Mouse (Mus musculus) cerebellum, postnatal 25 days (tissue): Measurements from ENCODE around the gene Plk1.

ENCODE experiments used
- DNase-seq, 2 experiments: peaks; one replicate each; pipeline ENCODE4 v3.0.0; 2021; ENCODE audit warnings: mixed read lengths in 2 of 2

Gene Plk1

GRCm38 (mm10) chr7:122158915-122159902 is at the start of gene Plk1:
Gene Plk1 (plus strand): TSS chr7:122159439.
- DNase-seq = peak; percentile 76 to 85

GRCm38 (mm10) chr7:122123518-122123917 is 35.7 kb upstream of the Plk1 start:
- DNase-seq = no peak

- no peak for DNase-seq
These were observed 33.6 kb upstream of the Plk1 start for GRCm38 (mm10) chr7:122125636-122126035.

- no peak for DNase-seq
These were observed 32.3 kb upstream of the Plk1 start for GRCm38 (mm10) chr7:122126946-122127345.

GRCm38 (mm10) chr7:122131834-122132233 is 27.4 kb upstream of the Plk1 start:
- no peak for DNase-seq

- peak; percentile 98 to 99 for DNase-seq
These were observed 26.5 kb upstream of the Plk1 start, which contains the start of the genes Palb2 and Dctn5 for GRCm38 (mm10) chr7:122132497-122133337. Gene Palb2 (minus strand): TSS chr7:122132985. Gene Dctn5 (plus strand): TSS chr7:122133041.

GRCm38 (mm10) chr7:122133338-122133625 is 26.0 kb upstream of the Plk1 start:
- no peak for DNase-seq

GRCm38 (mm10) chr7:122135070-122135469 is 24.2 kb upstream of the Plk1 start:
- peak; percentile 11 to 25 for DNase-seq

GRCm38 (mm10) chr7:122137071-122137470 is 22.2 kb upstream of the Plk1 start:
- no peak for DNase-seq

GRCm38 (mm10) chr7:122138190-122138589 is 21.0 kb upstream of the Plk1 start:
- no peak for DNase-seq

GRCm38 (mm10) chr7:122140991-122141390 is 18.2 kb upstream of the Plk1 start:
- DNase-seq = no peak

- peak in 1 of 2 experiments; percentile 34 for DNase-seq
These were observed 6.8 kb upstream of the Plk1 start for GRCm38 (mm10) chr7:122152473-122152872.

GRCm38 (mm10) chr7:122158488-122158887 is 751 bp upstream of the Plk1 start:
- DNase-seq = no peak

- DNase-seq = no peak
These were observed 798 bp downstream of the Plk1 start for GRCm38 (mm10) chr7:122160037-122160436.

GRCm38 (mm10) chr7:122163766-122164165 is 4.5 kb downstream of the Plk1 start:
- DNase-seq = no peak

GRCm38 (mm10) chr7:122167203-122167602 is 8.0 kb downstream of the Plk1 start:
- no peak for DNase-seq

GRCm38 (mm10) chr7:122170705-122171104 is 11.5 kb downstream of the Plk1 start:
- DNase-seq = no peak

GRCm38 (mm10) chr7:122171613-122172012 is 12.4 kb downstream of the Plk1 start:
- no peak for DNase-seq

- DNase-seq = no peak
These were observed 21.5 kb downstream of the Plk1 start for GRCm38 (mm10) chr7:122180720-122181119.

GRCm38 (mm10) chr7:122184569-122184968 is 25.3 kb downstream of the Plk1 start:
- no peak for DNase-seq

GRCm38 (mm10) chr7:122186043-122186442 is 26.8 kb downstream of the Plk1 start, which contains the start of gene Ern2:
Gene Ern2 (minus strand): TSS chr7:122186207.
- DNase-seq = no peak

- peak; percentile 26 to 59 for DNase-seq
These were observed 30.2 kb downstream of the Plk1 start for GRCm38 (mm10) chr7:122189484-122189883.

GRCm38 (mm10) chr7:122191097-122191496 is 31.9 kb downstream of the Plk1 start:
- DNase-seq = no peak
